Mouse (Mus musculus): ENCODE data around the gene Spata5. TPM values are rescaled to one million over a fixed set of nuclear protein-coding genes. Genes with fewer than 3 reads are reported as not detected.

Spata5 gene
- polyA plus RNA-seq, 1 experiment from 2014 or later: 29.8 TPM

DNA sequence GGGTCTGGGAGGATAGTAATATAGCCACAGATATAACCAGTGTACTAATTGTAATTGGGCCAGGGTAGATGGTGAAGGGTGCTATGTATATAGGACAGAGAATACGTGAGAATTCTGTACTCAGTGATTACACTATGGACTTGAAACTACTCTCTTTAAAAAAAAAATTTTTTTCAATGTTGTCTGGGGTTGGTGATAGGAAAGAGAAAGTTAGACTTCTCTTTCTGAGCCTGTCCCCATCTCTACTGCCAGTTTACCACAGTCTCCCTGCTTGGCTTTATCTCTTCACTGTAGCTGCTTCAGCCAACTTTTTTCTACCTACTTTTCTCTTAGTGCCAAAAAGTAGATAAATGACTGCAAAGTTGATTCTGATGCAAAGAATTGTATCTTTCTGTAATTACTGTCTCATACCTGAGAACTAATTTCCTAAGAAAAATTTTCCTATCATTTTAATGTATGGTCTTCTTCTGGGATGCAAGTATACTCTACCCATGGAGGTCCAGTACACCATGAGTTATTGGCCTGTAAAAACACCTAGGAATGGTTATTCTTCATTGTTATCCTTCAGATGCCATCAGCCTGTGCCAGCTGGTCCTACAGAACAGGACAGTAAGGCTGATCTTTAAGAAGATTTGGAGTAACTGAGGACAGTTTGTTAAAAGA, 133.8 kb downstream of the Spata5 start:
- H3K9ac ChIP-seq (ENCODE audit: low read length): no peak overlapping the region
- peaks cover 10% of the 10 kb centered on the region for H3K4me1 ChIP-seq (replicated peaks; ENCODE audit: control insufficient read depth, insufficient read depth, low read length)
- no peak overlapping the region for H3K4me2 ChIP-seq (ENCODE audit: low read depth, low read length)
- 94% methylated on average over 1 of the region's 1 CpGs for WGBS
- no peaks in the 10 kb centered on the region for H3K9me3 ChIP-seq (ENCODE audit: control insufficient read depth, low read length)
- H3K27ac ChIP-seq (ENCODE audit: low read length): no peak overlapping the region
- no peak for ATAC-seq (ENCODE audit: low read depth)
- H3K4me3 ChIP-seq (ENCODE audit: low read length): no peak overlapping the region
- no peaks in the 10 kb centered on the region for H3K27me3 ChIP-seq (ENCODE audit: control insufficient read depth, insufficient read depth, low read depth, low read length)
- H3K36me3 ChIP-seq (ENCODE audit: control insufficient read depth, insufficient read depth, low read length): no peaks in the 10 kb centered on the region

DNA sequence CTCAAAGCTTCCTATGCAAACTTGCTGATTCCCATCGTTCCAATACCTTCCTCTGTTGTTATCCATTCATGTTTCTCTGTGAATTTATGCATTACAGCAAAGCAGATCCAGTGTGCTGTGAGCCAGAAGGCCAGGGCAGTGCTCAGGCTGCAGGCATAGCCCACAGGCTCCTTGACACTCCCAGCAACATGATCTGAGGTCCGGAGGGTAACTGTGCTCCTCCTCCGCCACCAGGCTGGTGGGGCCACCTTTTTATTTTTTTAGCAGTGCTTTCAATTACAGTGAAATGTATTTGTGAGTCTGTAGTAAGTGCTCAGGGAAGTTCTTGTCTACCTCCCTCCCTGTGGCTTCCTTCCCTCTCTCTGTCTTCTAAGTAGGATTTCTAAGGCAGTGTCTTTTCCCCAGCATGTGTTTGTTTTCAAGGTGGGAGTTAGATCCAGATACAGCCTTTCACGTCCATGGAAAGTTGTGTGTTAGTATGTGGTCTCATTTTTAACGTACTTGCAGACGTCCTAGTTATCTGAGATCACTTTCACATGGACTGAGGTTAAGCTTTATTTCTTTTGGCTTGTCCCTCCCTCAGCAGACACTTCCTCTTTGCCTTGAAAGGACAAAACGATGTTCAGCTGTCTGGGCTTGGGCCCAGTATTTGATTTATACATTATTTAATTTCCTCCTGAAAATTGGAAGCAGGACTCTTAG, 136.9 kb downstream of the Spata5 start:
- 20% methylated on average over 7 of the region's 7 CpGs for WGBS
- ATAC-seq (ENCODE audit: low read depth): peak; percentile 52
- Histone ChIP-seq H3K9me3 (ENCODE audit: control insufficient read depth, low read length) (no peaks in the 10 kb centered on the region), H3K4me3 (ENCODE audit: low read length) (no peak overlapping the region), H3K9ac (ENCODE audit: low read length) (no peak overlapping the region), H3K27me3 (ENCODE audit: control insufficient read depth, insufficient read depth, low read depth, low read length) (no peaks in the 10 kb centered on the region), H3K27ac (ENCODE audit: low read length) (peak overlapping the region; percentile 65), H3K4me2 (ENCODE audit: low read depth, low read length) (no peak overlapping the region; the same call in 1 of the 2 replicates), H3K36me3 (ENCODE audit: control insufficient read depth, insufficient read depth, low read length) (no peaks in the 10 kb centered on the region), H3K4me1 (replicated peaks; ENCODE audit: control insufficient read depth, insufficient read depth, low read length) (peaks cover 10% of the 10 kb centered on the region)

DNA sequence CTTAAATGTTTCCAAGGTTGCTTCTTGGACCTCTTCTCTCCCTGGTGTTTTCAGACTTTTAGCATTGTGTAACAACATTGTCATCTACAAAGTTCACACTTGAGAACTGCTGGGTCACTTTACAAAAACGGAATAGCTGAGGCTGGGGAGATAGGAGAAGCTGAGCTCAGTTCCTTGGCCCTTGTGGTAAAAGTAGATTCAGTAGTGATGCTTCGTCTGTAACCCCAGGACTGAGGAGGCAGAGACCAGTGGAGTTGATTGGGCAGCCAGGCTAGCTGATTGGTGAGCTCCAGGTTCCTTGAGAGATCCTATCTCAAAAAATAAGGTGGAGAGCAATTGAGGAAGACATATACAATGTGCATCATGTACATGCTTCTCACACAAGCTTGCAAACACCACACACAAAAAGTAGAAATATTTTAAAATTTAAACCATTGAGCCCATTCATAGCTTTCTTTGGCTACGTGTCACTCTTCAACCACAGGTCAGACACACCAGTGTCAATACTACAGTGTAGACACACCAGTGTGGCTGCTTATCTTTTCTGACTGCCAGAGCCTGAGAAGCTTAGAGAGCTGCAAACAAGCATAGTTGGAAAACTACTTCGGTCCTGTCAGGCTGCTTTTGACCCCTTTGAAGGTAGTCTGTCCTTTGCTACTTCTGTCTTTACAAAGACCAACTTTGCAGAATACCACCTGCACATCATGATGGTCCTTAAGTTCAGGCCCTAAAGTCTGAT, 138.2 kb downstream of the Spata5 start:
- Histone ChIP-seq H3K9me3 (ENCODE audit: control insufficient read depth, low read length) (no peaks in the 10 kb centered on the region), H3K27ac (ENCODE audit: low read length) (0 out of 2 replicates have a peak overlapping the region, but pooled peaks have one; percentile 3), H3K9ac (ENCODE audit: low read length) (no peak overlapping the region), H3K27me3 (ENCODE audit: control insufficient read depth, insufficient read depth, low read depth, low read length) (no peaks in the 10 kb centered on the region), H3K4me3 (ENCODE audit: low read length) (no peak overlapping the region), H3K4me1 (replicated peaks; ENCODE audit: control insufficient read depth, insufficient read depth, low read length) (peaks cover 10% of the 10 kb centered on the region), H3K36me3 (ENCODE audit: control insufficient read depth, insufficient read depth, low read length) (no peaks in the 10 kb centered on the region), H3K4me2 (ENCODE audit: low read depth, low read length) (no peak overlapping the region)
- WGBS: 59% methylated on average over 4 of the region's 4 CpGs
- no peak for ATAC-seq (ENCODE audit: low read depth)

DNA sequence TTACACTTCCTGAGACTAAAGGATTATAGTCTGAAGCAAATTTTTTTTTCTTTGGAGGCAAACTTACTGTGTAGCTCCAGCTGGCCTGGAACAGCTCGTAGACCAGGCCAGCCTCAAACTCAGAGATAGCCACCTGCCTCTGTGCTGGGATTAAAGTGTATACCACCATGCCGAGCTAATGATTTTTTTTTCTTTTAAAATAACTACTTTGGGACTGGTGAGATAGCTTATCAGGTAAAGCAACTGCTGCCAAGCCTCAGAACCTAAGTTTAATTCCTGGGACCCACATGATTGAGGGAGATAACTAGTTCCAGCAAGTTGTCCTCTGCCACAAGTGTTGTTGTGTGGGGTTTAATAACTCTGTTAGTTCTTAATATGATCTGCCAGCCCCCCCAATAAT, 139.6 kb downstream of the Spata5 start:
- Histone ChIP-seq H3K9ac (ENCODE audit: low read length) (no peak overlapping the region), H3K27me3 (ENCODE audit: control insufficient read depth, insufficient read depth, low read depth, low read length) (no peaks in the 10 kb centered on the region), H3K9me3 (ENCODE audit: control insufficient read depth, low read length) (no peaks in the 10 kb centered on the region), H3K27ac (ENCODE audit: low read length) (no peak overlapping the region), H3K36me3 (ENCODE audit: control insufficient read depth, insufficient read depth, low read length) (no peaks in the 10 kb centered on the region), H3K4me2 (ENCODE audit: low read depth, low read length) (no peak overlapping the region), H3K4me3 (ENCODE audit: low read length) (no peak overlapping the region), H3K4me1 (replicated peaks; ENCODE audit: control insufficient read depth, insufficient read depth, low read length) (peaks cover 10% of the 10 kb centered on the region)
- WGBS: 69% methylated on average over 2 of the region's 2 CpGs
- no peak for ATAC-seq (ENCODE audit: low read depth)

DNA sequence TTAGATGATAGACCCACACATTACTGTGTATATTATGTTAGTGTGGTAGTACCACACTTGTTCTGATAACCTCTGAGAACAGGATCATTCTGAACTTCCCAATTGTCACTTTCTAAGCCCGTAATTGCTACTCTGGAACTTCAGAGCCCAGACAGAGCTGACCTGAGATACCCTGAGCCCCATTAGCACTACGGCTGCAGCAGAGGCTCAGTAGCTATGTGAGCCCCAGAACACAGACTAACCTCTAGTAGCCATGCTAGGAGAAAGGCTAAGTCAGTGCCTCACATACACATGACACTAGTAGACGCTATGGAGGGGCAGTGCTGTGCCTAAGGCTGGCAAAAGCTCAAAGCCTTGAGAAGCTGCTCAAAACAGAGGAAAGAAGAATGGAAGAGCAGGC, 141.8 kb downstream of the Spata5 start:
- Histone ChIP-seq H3K27me3 (ENCODE audit: control insufficient read depth, insufficient read depth, low read depth, low read length) (no peaks in the 10 kb centered on the region), H3K27ac (ENCODE audit: low read length) (no peak overlapping the region), H3K4me3 (ENCODE audit: low read length) (no peak overlapping the region), H3K9me3 (ENCODE audit: control insufficient read depth, low read length) (no peaks in the 10 kb centered on the region), H3K36me3 (ENCODE audit: control insufficient read depth, insufficient read depth, low read length) (no peaks in the 10 kb centered on the region), H3K4me2 (ENCODE audit: low read depth, low read length) (no peak overlapping the region), H3K9ac (ENCODE audit: low read length) (no peak overlapping the region), H3K4me1 (replicated peaks; ENCODE audit: control insufficient read depth, insufficient read depth, low read length) (peaks cover 4% of the 10 kb centered on the region)
- 87% methylated on average over 3 of the region's 3 CpGs for WGBS
- ATAC-seq (ENCODE audit: low read depth): no peak

DNA sequence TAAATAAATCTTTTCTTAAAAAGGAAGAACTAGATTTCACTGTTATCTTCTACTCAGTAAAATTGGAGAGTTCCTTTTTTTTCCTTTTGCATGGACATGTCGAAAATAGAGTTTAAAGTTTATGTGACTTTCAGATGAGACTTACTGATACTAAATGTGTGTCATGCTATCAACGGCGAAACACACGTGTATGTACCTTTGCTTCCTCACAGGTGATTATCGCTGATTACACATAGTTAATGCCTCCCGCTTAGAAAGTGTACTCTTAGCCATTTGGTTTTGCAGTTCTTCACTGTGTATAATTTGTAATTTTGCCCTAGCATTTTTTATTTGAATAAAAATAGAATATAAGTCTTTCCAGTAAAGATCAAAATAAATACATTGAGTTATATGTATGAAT, 146.4 kb downstream of the Spata5 start:
- 93% methylated on average over 6 of the region's 6 CpGs for WGBS
- no peak for ATAC-seq (ENCODE audit: low read depth)
- no peak overlapping the region for H3K9ac ChIP-seq (ENCODE audit: low read length)

DNA sequence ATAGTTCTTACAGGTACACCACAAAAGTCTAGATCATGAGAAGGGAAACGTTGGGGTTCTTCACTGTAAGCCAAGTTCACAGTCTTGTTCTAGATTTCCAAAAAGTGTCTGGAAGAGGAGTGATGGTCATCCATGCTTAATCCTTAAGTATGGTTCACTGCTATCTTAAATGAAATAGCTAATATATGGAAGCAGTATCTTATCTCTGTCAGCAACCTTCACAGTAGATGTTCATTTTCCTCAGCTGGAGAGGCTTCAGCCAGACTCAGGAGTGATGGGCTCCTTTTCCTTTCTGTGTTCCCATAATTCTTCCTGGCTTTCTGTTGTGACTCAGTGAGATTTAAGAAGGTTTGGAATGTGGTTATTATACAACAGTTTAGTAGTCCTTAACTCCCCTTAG, 147.8 kb downstream of the Spata5 start:
- Histone ChIP-seq H3K4me1 (replicated peaks; ENCODE audit: control insufficient read depth, insufficient read depth, low read length) (peaks cover 2% of the 10 kb centered on the region), H3K9me3 (ENCODE audit: control insufficient read depth, low read length) (no peaks in the 10 kb centered on the region), H3K27ac (ENCODE audit: low read length) (no peak overlapping the region), H3K4me3 (ENCODE audit: low read length) (no peak overlapping the region), H3K4me2 (ENCODE audit: low read depth, low read length) (no peak overlapping the region), H3K36me3 (ENCODE audit: control insufficient read depth, insufficient read depth, low read length) (no peaks in the 10 kb centered on the region), H3K9ac (ENCODE audit: low read length) (no peak overlapping the region), H3K27me3 (ENCODE audit: control insufficient read depth, insufficient read depth, low read depth, low read length) (no peaks in the 10 kb centered on the region)
- WGBS: 89% methylated on average over 1 of the region's 1 CpGs
- ATAC-seq (ENCODE audit: low read depth): no peak

More for the DNA sequence above, 146.4 kb downstream of the Spata5 start:
- Histone ChIP-seq H3K36me3 (ENCODE audit: control insufficient read depth, insufficient read depth, low read length) (no peaks in the 10 kb centered on the region), H3K4me3 (ENCODE audit: low read length) (no peak overlapping the region), H3K27ac (ENCODE audit: low read length) (no peak overlapping the region), H3K27me3 (ENCODE audit: control insufficient read depth, insufficient read depth, low read depth, low read length) (no peaks in the 10 kb centered on the region), H3K9me3 (ENCODE audit: control insufficient read depth, low read length) (no peaks in the 10 kb centered on the region), H3K4me2 (ENCODE audit: low read depth, low read length) (no peak overlapping the region), H3K4me1 (replicated peaks; ENCODE audit: control insufficient read depth, insufficient read depth, low read length) (0 out of 2 replicates have a peak, but pooled peaks cover 2% of the 10 kb centered on the region)

DNA sequence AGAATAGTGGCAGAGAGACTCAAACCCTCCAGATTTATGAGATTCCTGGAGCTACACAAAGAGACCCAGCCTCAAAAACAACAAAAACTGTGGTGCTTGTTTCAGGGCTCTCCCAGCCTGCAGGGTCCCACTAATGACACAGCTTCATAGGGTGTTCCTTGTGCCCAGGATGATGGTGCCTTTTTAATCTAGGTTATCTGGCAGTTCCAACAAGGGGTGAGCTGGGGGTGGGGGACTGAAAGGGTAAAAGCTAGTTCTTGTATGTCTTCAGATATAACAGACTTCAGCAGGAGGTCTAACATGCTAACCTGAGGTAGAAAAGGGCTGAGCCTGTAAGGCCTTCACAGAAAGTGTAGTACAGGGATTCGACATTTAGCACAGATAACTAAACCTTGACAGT, 149.1 kb downstream of the Spata5 start:
- H3K4me1 ChIP-seq (replicated peaks; ENCODE audit: control insufficient read depth, insufficient read depth, low read length): peaks cover 2% of the 10 kb centered on the region
- 63% methylated on average over 1 of the region's 1 CpGs for WGBS
- no peaks in the 10 kb centered on the region for H3K9me3 ChIP-seq (ENCODE audit: control insufficient read depth, low read length)
- H3K9ac ChIP-seq (ENCODE audit: low read length): no peak overlapping the region
- no peak overlapping the region for H3K4me2 ChIP-seq (ENCODE audit: low read depth, low read length)
- H3K27ac ChIP-seq (ENCODE audit: low read length): no peak overlapping the region
- ATAC-seq (ENCODE audit: low read depth): no peak
- no peak overlapping the region for H3K4me3 ChIP-seq (ENCODE audit: low read length)
- no peaks in the 10 kb centered on the region for H3K27me3 ChIP-seq (ENCODE audit: control insufficient read depth, insufficient read depth, low read depth, low read length)
- no peaks in the 10 kb centered on the region for H3K36me3 ChIP-seq (ENCODE audit: control insufficient read depth, insufficient read depth, low read length)

All from lung, embryonic 16.5 days (tissue).